Comparison of ENCODE assay signal across 8 mouse cellular contexts in genomic region chr8:63877393-63877792, GRCm38 (mm10).
A peak's percentile ranks its signal among the peaks of the same experiment; 100 is the strongest.
DNase-seq lines count a peak whose midpoint lies in the region; ATAC-seq lines count a peak whose summit lies in the region.
"Had no signal": no experiment of that assay in that cellular context is flagged by ENCODE, and none has a peak within 500 bp of the region (broad histone marks: within the 10 kb centered on the region; RNA-seq: fewer than 3 reads in every experiment).

No protein-coding gene starts in this region.

- H3K27ac ChIP-seq in forebrain, embryonic 11.5 days (ENCODE audit: low read depth, low read length) = no peak overlapping the region
- H3K27ac ChIP-seq in hindbrain, embryonic 11.5 days (ENCODE audit: low read depth, low read length) = no peak overlapping the region
- H3K27ac ChIP-seq: liver, embryonic 15.5 days had no signal

- no peaks in the 10 kb centered on the region for H3K4me1 ChIP-seq in forebrain, embryonic 11.5 days (replicated peaks; ENCODE audit: control insufficient read depth, insufficient read depth, low read length)
- H3K4me1 ChIP-seq in hindbrain, embryonic 11.5 days (replicated peaks; ENCODE audit: control insufficient read depth, insufficient read depth, low read length) = no peaks in the 10 kb centered on the region
- H3K4me1 ChIP-seq: liver, embryonic 15.5 days had no signal

- H3K27me3 ChIP-seq in forebrain, embryonic 11.5 days (ENCODE audit: control insufficient read depth, insufficient read depth, low read length) = no peaks in the 10 kb centered on the region
- H3K27me3 ChIP-seq in hindbrain, embryonic 11.5 days (ENCODE audit: control insufficient read depth, insufficient read depth, low read length) = no peaks in the 10 kb centered on the region
- H3K27me3 ChIP-seq: liver, embryonic 15.5 days had no signal

- H3K9me3 ChIP-seq in forebrain, embryonic 11.5 days (ENCODE audit: control insufficient read depth, low read length) = no peaks in the 10 kb centered on the region
- no peaks in the 10 kb centered on the region for H3K9me3 ChIP-seq in hindbrain, embryonic 11.5 days (ENCODE audit: control insufficient read depth, low read length)
- H3K9me3 ChIP-seq: liver, embryonic 15.5 days had no signal

- H3K36me3 ChIP-seq in forebrain, embryonic 11.5 days (ENCODE audit: control insufficient read depth, insufficient read depth, low read length) = no peaks in the 10 kb centered on the region
- no peaks in the 10 kb centered on the region for H3K36me3 ChIP-seq in hindbrain, embryonic 11.5 days (ENCODE audit: control insufficient read depth, insufficient read depth, low read length)
- H3K36me3 ChIP-seq: liver, embryonic 15.5 days had no signal

- H3K4me3 ChIP-seq in forebrain, embryonic 11.5 days (ENCODE audit: low read depth, low read length) = no peak overlapping the region
- H3K4me3 ChIP-seq in hindbrain, embryonic 11.5 days (ENCODE audit: low read depth, low read length) = no peak overlapping the region
- H3K4me3 ChIP-seq: liver, embryonic 15.5 days had no signal

- peak; percentile 88 for ATAC-seq in forebrain, embryonic 11.5 days (replicated peaks; ENCODE audit: low FRiP score)
- peak; percentile 81 for ATAC-seq in hindbrain, embryonic 11.5 days (ENCODE audit: low FRiP score)

- DNase-seq in Muller cell, postnatal 12 days (ENCODE audit: inconsistent ontology term) = peak; percentile 73
- peak; percentile 4 for DNase-seq in c-Kit-negative CD71-positive TER-119-positive erythroid progenitor cells, embryonic 14.5 days (ENCODE audit: low read depth, low spot score)
- peak; percentile 72 for DNase-seq in forebrain, embryonic 11.5 days (ENCODE audit: low spot score)
- peak; percentile 84 for DNase-seq in hindbrain, embryonic 11.5 days (ENCODE audit: low spot score)
- peak; percentile 79 for DNase-seq in layer of hippocampus, adult 9-10 months (ENCODE audit: low spot score)
- DNase-seq in lung, postnatal 10 days = peak; percentile 68
- DNase-seq in right cerebral cortex, adult 2 months (ENCODE audit: low spot score in 2 of 2) = peak; percentile 90 to 91

- WGBS in forebrain, embryonic 11.5 days = 29% methylated on average over 6 of the region's 6 CpGs
- WGBS in hindbrain, embryonic 11.5 days = 24% methylated on average over 6 of the region's 6 CpGs

- H3K9ac ChIP-seq in forebrain, embryonic 11.5 days (ENCODE audit: low read length) = no peak overlapping the region
- no peak overlapping the region for H3K9ac ChIP-seq in hindbrain, embryonic 11.5 days (ENCODE audit: low read depth, low read length)
- H3K9ac ChIP-seq: liver, embryonic 15.5 days had no signal

- H3K4me2 ChIP-seq in forebrain, embryonic 11.5 days (ENCODE audit: low read depth, low read length, severe bottlenecking) = no peak overlapping the region
- no peak overlapping the region for H3K4me2 ChIP-seq in hindbrain, embryonic 11.5 days (replicated peaks; ENCODE audit: low read depth, low read length)
- H3K4me2 ChIP-seq: liver, embryonic 15.5 days had no signal

Comparison
In these comparisons a context has a peak if more than half of its experiments do, and no peak if none do; other contexts are left out.
1. DNase-seq: peak in every context shown above with its lines; median percentile 90 in right cerebral cortex, adult 2 months; 84 in hindbrain, embryonic 11.5 days; 79 in layer of hippocampus, adult 9-10 months; 73 in Muller cell, postnatal 12 days; 72 in forebrain, embryonic 11.5 days; 68 in lung, postnatal 10 days; 4 in c-Kit-negative CD71-positive TER-119-positive erythroid progenitor cells, embryonic 14.5 days.